Mouse (Mus musculus): ENCODE results near the gene Smyd4. TPM values are rescaled to one million over a fixed set of nuclear protein-coding genes. Genes with fewer than 3 reads are reported as not detected.

Gene Smyd4
- total and polyA plus RNA-seq, 2 experiments from 2014 or later, result 13.2 to 19.7 TPM

DNA sequence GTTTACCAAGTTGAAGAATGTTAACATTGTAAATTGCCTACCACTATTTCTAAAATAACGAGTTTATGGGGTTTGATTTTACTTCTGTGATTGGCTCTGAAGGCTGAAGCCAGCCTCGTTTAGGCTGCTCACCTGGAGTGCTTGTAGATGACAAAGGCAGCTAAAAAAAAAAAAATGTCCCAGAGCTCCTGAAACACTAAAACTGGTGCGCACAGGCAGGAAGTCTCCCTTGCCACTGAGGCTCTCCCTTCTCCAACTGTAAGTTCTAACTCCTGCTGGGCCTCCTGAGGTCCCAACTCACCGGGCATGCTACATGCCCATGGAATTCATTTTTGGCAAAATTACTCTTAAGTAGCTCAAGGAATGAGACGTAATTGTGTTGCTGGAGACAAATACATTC lies 29.0 kb upstream of the Smyd4 start:
- H3K4me3 ChIP-seq (ENCODE audit: low read depth, low read length), result no peak overlapping the region
- ATAC-seq (ENCODE audit: insufficient read depth, low read depth) (no peak), DNase-seq (ENCODE audit: low spot score) (no peak)
- WGBS, result 69% methylated on average over 5 of the region's 5 CpGs
- H3K9ac ChIP-seq (replicated peaks; ENCODE audit: low read depth, low read length), result no peak overlapping the region
- H3K36me3 ChIP-seq (replicated peaks; ENCODE audit: control insufficient read depth, insufficient read depth, low read length), result peaks cover 32% of the 10 kb centered on the region
- H3K4me1 ChIP-seq (ENCODE audit: control insufficient read depth, insufficient read depth), result no peaks in the 10 kb centered on the region
- H3K27ac ChIP-seq (ENCODE audit: low read depth), result peak overlapping the region; percentile 44; the same call in 1 of the 2 replicates
- no peaks in the 10 kb centered on the region for H3K9me3 ChIP-seq (replicated peaks; ENCODE audit: control insufficient read depth, low read length)
- TF ChIP-seq EP300 (IDR thresholded peaks at IDR 0.05; ENCODE audit: low read depth) (no peak), CTCF (IDR thresholded peaks at IDR 0.05; ENCODE audit: low read depth) (no peak)
- H3K4me2 ChIP-seq (ENCODE audit: low read depth, low read length), result no peak overlapping the region
- no peaks in the 10 kb centered on the region for H3K27me3 ChIP-seq (ENCODE audit: control insufficient read depth, insufficient read depth, low read length)

- Histone ChIP-seq H3K4me1 (ENCODE audit: control insufficient read depth, insufficient read depth) (no peaks in the 10 kb centered on the region), H3K9me3 (replicated peaks; ENCODE audit: control insufficient read depth, low read length) (no peaks in the 10 kb centered on the region), H3K27me3 (ENCODE audit: control insufficient read depth, insufficient read depth, low read length) (no peaks in the 10 kb centered on the region), H3K27ac (ENCODE audit: low read depth) (no peak overlapping the region), H3K9ac (replicated peaks; ENCODE audit: low read depth, low read length) (no peak overlapping the region), H3K36me3 (replicated peaks; ENCODE audit: control insufficient read depth, insufficient read depth, low read length) (peaks cover 11% of the 10 kb centered on the region), H3K4me2 (ENCODE audit: low read depth, low read length) (no peak overlapping the region), H3K4me3 (ENCODE audit: low read depth, low read length) (no peak overlapping the region)
- ATAC-seq (ENCODE audit: insufficient read depth, low read depth) (no peak), DNase-seq (ENCODE audit: low spot score) (no peak)
- no peak for TF ChIP-seq EP300 (IDR thresholded peaks at IDR 0.05; ENCODE audit: low read depth)
- no peak for TF ChIP-seq CTCF (IDR thresholded peaks at IDR 0.05; ENCODE audit: low read depth)
- 82% methylated on average over 8 of the region's 8 CpGs for WGBS
Measured at GRCm38 (mm10) chr11:75323326-75323737, 24.9 kb upstream of the Smyd4 start.

GRCm38 (mm10) chr11:75324433-75324832 lies 23.8 kb upstream of the Smyd4 start:
- Histone ChIP-seq H3K4me1 (ENCODE audit: control insufficient read depth, insufficient read depth) (no peaks in the 10 kb centered on the region), H3K4me2 (ENCODE audit: low read depth, low read length) (no peak overlapping the region), H3K27ac (ENCODE audit: low read depth) (no peak overlapping the region), H3K27me3 (ENCODE audit: control insufficient read depth, insufficient read depth, low read length) (no peaks in the 10 kb centered on the region), H3K36me3 (replicated peaks; ENCODE audit: control insufficient read depth, insufficient read depth, low read length) (peaks cover 14% of the 10 kb centered on the region), H3K9me3 (replicated peaks; ENCODE audit: control insufficient read depth, low read length) (no peaks in the 10 kb centered on the region), H3K4me3 (ENCODE audit: low read depth, low read length) (no peak overlapping the region), H3K9ac (replicated peaks; ENCODE audit: low read depth, low read length) (no peak overlapping the region)
- no peak for DNase-seq (ENCODE audit: low spot score)
- WGBS, result 89% methylated on average over 2 of the region's 2 CpGs
- ATAC-seq (ENCODE audit: insufficient read depth, low read depth), result no peak
- TF ChIP-seq EP300 (IDR thresholded peaks at IDR 0.05; ENCODE audit: low read depth) (no peak), CTCF (IDR thresholded peaks at IDR 0.05; ENCODE audit: low read depth) (no peak)

DNA sequence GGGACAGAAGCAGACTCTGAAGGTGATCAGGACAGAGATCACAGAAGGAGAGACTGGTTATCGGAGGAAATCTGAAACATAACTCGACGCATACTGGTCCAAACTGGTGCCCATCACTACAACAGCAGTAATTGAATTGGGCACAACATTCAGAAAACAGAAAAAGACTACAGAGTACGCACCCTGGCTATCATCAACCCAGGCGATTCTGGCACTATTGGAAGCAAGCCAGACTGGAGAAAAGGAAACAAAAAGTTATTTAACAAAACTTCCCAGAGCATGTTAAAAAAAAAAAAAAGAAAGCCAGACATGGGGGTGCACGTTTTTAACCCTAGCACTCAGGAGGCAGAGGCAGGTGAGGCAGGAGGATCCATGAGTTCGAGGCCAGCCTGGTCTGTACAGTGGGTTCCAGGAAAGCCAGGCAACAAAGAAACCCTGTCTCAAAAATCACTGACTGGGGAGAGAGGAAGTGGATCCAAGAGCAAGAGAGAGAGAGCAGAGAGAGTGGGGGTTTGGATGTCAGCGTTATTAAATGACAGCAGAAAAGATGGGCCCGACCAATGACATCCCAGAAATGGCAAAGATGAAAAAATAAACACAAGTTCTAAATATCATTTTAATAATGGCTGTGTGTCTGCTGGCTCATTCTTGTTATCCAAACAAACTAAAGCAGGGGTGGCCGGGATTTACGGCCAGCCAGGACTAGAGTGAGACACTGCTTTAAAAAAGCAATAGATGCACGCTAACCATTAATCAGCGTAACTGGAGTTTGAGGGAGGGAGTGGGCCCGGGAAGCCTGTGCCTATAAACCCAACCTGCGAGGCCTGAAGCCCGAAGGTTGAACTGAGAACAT lies 22.9 kb upstream of the Smyd4 start:
- no peak overlapping the region for H3K27ac ChIP-seq (ENCODE audit: low read depth)
- no peak overlapping the region for H3K4me3 ChIP-seq (ENCODE audit: low read depth, low read length)
- H3K9ac ChIP-seq (replicated peaks; ENCODE audit: low read depth, low read length), result no peak overlapping the region
- no peak for DNase-seq (ENCODE audit: low spot score)
- no peak for TF ChIP-seq CTCF (IDR thresholded peaks at IDR 0.05; ENCODE audit: low read depth)
- H3K27me3 ChIP-seq (ENCODE audit: control insufficient read depth, insufficient read depth, low read length), result no peaks in the 10 kb centered on the region
- 65% methylated on average over 16 of the region's 16 CpGs for WGBS
- no peak overlapping the region for H3K4me2 ChIP-seq (ENCODE audit: low read depth, low read length)
- ATAC-seq (ENCODE audit: insufficient read depth, low read depth), result no peak
- H3K4me1 ChIP-seq (ENCODE audit: control insufficient read depth, insufficient read depth), result no peaks in the 10 kb centered on the region
- peaks cover 10% of the 10 kb centered on the region for H3K36me3 ChIP-seq (replicated peaks; ENCODE audit: control insufficient read depth, insufficient read depth, low read length)
- no peaks in the 10 kb centered on the region for H3K9me3 ChIP-seq (replicated peaks; ENCODE audit: control insufficient read depth, low read length)

DNA sequence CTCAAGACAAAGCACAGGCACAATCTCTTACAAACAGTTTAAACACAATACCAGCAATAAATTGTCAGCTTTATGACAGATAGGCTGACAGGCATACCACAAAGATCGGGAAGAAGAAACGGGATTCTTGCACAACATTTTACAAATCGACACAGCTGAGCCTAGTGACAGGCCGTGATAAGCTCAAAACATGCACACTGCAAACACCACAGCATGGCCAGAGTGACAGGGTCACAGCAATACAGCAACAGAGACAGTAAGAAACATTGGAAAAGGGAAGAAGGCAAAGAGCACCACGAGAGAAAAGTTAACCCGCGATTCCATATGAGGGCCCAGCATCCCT lies 22.3 kb upstream of the Smyd4 start:
- Histone ChIP-seq H3K27ac (ENCODE audit: low read depth) (no peak overlapping the region), H3K4me3 (ENCODE audit: low read depth, low read length) (no peak overlapping the region), H3K9me3 (replicated peaks; ENCODE audit: control insufficient read depth, low read length) (no peaks in the 10 kb centered on the region), H3K4me1 (ENCODE audit: control insufficient read depth, insufficient read depth) (no peaks in the 10 kb centered on the region), H3K36me3 (replicated peaks; ENCODE audit: control insufficient read depth, insufficient read depth, low read length) (peaks cover 11% of the 10 kb centered on the region), H3K4me2 (ENCODE audit: low read depth, low read length) (no peak overlapping the region), H3K27me3 (ENCODE audit: control insufficient read depth, insufficient read depth, low read length) (no peaks in the 10 kb centered on the region), H3K9ac (replicated peaks; ENCODE audit: low read depth, low read length) (no peak overlapping the region)
- WGBS, result 59% methylated on average over 7 of the region's 7 CpGs
- ATAC-seq (ENCODE audit: insufficient read depth, low read depth) (no peak), DNase-seq (ENCODE audit: low spot score) (no peak)
- no peak for TF ChIP-seq EP300 (IDR thresholded peaks at IDR 0.05; ENCODE audit: low read depth)
- no peak for TF ChIP-seq CTCF (IDR thresholded peaks at IDR 0.05; ENCODE audit: low read depth)

GRCm38 (mm10) chr11:75336676-75337075 lies 11.6 kb upstream of the Smyd4 start:
- Histone ChIP-seq H3K4me2 (ENCODE audit: low read depth, low read length) (no peak overlapping the region), H3K4me3 (ENCODE audit: low read depth, low read length) (no peak overlapping the region), H3K36me3 (replicated peaks; ENCODE audit: control insufficient read depth, insufficient read depth, low read length) (peaks cover 49% of the 10 kb centered on the region), H3K27ac (ENCODE audit: low read depth) (no peak overlapping the region; the same call in 1 of the 2 replicates), H3K4me1 (ENCODE audit: control insufficient read depth, insufficient read depth) (no peaks in the 10 kb centered on the region), H3K9ac (replicated peaks; ENCODE audit: low read depth, low read length) (no peak overlapping the region), H3K9me3 (replicated peaks; ENCODE audit: control insufficient read depth, low read length) (no peaks in the 10 kb centered on the region), H3K27me3 (ENCODE audit: control insufficient read depth, insufficient read depth, low read length) (no peaks in the 10 kb centered on the region)
- no peak for TF ChIP-seq CTCF (IDR thresholded peaks at IDR 0.05; ENCODE audit: low read depth)
- no peak for TF ChIP-seq EP300 (IDR thresholded peaks at IDR 0.05; ENCODE audit: low read depth)
- DNase-seq (ENCODE audit: low spot score), result no peak
- no peak for ATAC-seq (ENCODE audit: insufficient read depth, low read depth)
- WGBS, result 63% methylated on average over 8 of the region's 8 CpGs

All from heart, postnatal 0 days (tissue).